Mouse (Mus musculus) yolk sac, embryonic 10.5 days (tissue): ENCODE results near the gene D630003M21Rik.

Experiments used
- DNase-seq: peaks from one replicate; pipeline ENCODE4 v3.0.0-alpha.2; 2017; ENCODE audit warnings: low spot score

D630003M21Rik gene

GRCm38 (mm10) chr2:158166628-158167027, 62.4 kb downstream of the D630003M21Rik start:
- no peak for DNase-seq

- no peak for DNase-seq
These were observed 63.2 kb downstream of the D630003M21Rik start for GRCm38 (mm10) chr2:158165776-158166175.

GRCm38 (mm10) chr2:158163034-158163433, 66.0 kb downstream of the D630003M21Rik start:
- DNase-seq = no peak

- DNase-seq = no peak
These were observed 67.3 kb downstream of the D630003M21Rik start for GRCm38 (mm10) chr2:158161761-158162160.

- peak; percentile 26 for DNase-seq
These were observed 69.4 kb downstream of the D630003M21Rik start for GRCm38 (mm10) chr2:158159376-158160235.

GRCm38 (mm10) chr2:158157654-158158053, 71.4 kb downstream of the D630003M21Rik start:
- no peak for DNase-seq

- DNase-seq = no peak
These were observed 72.5 kb downstream of the D630003M21Rik start for GRCm38 (mm10) chr2:158156487-158156886.

- DNase-seq = peak; percentile 49
These were observed 73.4 kb downstream of the D630003M21Rik start for GRCm38 (mm10) chr2:158155615-158156014.

GRCm38 (mm10) chr2:158155101-158155500, 73.9 kb downstream of the D630003M21Rik start:
- DNase-seq = peak; percentile 18

- DNase-seq = peak; percentile 24
These were observed 74.4 kb downstream of the D630003M21Rik start for GRCm38 (mm10) chr2:158154641-158155040.

- DNase-seq = peak; percentile 81
These were observed 75.2 kb downstream of the D630003M21Rik start for GRCm38 (mm10) chr2:158153728-158154343.

- DNase-seq = peak; percentile 31
These were observed 76.2 kb downstream of the D630003M21Rik start for GRCm38 (mm10) chr2:158152685-158153309.

GRCm38 (mm10) chr2:158151077-158151476, 77.9 kb downstream of the D630003M21Rik start:
- DNase-seq = no peak

- DNase-seq = no peak
These were observed 82.1 kb downstream of the D630003M21Rik start for GRCm38 (mm10) chr2:158146971-158147370.

- peak; percentile 84 for DNase-seq
These were observed 82.8 kb downstream of the D630003M21Rik start, which contains the start of gene Tgm2 for GRCm38 (mm10) chr2:158146223-158146622. Gene Tgm2, minus strand, starts transcription at chr2:158146436.

- DNase-seq = peak; percentile 11
These were observed 83.4 kb downstream of the D630003M21Rik start for GRCm38 (mm10) chr2:158145528-158146065.

- no peak for DNase-seq
These were observed 84.1 kb downstream of the D630003M21Rik start for GRCm38 (mm10) chr2:158144750-158145527.

- DNase-seq = no peak
These were observed 84.8 kb downstream of the D630003M21Rik start for GRCm38 (mm10) chr2:158144263-158144662.

- DNase-seq = peak; percentile 36
These were observed 85.2 kb downstream of the D630003M21Rik start for GRCm38 (mm10) chr2:158143816-158144215.

- no peak for DNase-seq
These were observed 86.0 kb downstream of the D630003M21Rik start for GRCm38 (mm10) chr2:158142981-158143380.

GRCm38 (mm10) chr2:158141690-158142440, 87.2 kb downstream of the D630003M21Rik start:
- peak; percentile 63 for DNase-seq
